Mouse (Mus musculus) left cerebral cortex, adult 9 months (tissue): Measurements from ENCODE around the gene Psmc3.
A peak's percentile ranks its signal among the peaks of the same experiment; 100 is the strongest.
"Not testable (repeated sequence)": the region's sequence is repeated elsewhere in the genome, so short reads cannot be mapped to it uniquely, and the experiment has no call there.

Experiments
- DNase-seq, 2 experiments: peaks; one replicate each; pipeline ENCODE4 v3.0.0; 2022; ENCODE audit warnings: low spot score in 2 of 2

Psmc3 gene

GRCm38 (mm10) chr2:91053934-91054382, at the start of gene Psmc3:
Gene Psmc3 (plus strand): TSS chr2:91054009.
- peak; percentile 88 to 95 for DNase-seq

DNA sequence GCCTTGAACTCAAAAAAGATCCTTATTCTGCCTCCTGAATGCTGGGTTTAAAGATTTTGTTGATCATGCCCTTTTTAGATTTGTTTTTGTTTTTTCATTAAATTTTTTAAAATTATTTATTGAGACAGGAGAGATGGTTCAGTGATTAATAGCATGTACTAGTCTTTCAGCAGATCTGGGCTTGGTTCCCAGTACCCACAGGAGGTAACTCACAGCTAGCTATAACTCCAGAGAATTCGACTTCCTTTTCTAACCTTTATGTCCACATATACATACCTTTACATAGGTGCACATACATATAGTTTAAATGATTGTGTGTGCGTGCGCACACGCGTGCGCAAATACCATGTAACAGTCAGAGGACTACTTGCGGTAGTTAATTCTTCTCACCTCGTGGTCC, 45.3 kb upstream of the Psmc3 start:
- no peak for DNase-seq

- no peak for DNase-seq
These were observed 39.9 kb upstream of the Psmc3 start for GRCm38 (mm10) chr2:91013881-91014280.

- no peak for DNase-seq
These were observed 38.4 kb upstream of the Psmc3 start for GRCm38 (mm10) chr2:91015386-91015785.

- peak in 1 of 2 experiments; percentile 36 for DNase-seq
These were observed 35.6 kb upstream of the Psmc3 start for GRCm38 (mm10) chr2:91018061-91018788.

- no peak for DNase-seq
These were observed 33.9 kb upstream of the Psmc3 start for GRCm38 (mm10) chr2:91019911-91020310.

GRCm38 (mm10) chr2:91022266-91022665, 31.5 kb upstream of the Psmc3 start:
- not testable (repeated sequence) for DNase-seq

DNA sequence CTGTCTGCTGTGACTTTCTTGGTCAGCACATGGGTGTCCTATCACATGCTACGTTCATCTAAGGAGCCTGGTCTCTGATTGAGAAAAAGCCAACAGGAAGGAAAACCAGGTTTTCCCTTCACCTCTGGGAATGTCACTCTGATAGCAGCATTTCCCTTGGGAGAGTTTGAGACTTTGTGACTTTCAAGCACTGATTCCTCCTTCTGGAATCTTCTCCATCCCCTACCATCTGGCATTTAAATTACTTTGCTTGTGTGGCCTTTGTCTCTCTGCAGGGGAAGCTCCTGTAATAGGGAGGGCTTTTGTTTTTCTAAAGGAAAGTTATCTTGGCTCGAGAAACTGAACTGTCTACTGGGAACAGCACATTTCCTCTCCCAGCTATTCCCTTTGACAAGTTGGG, 30.7 kb upstream of the Psmc3 start:
- DNase-seq: no peak

GRCm38 (mm10) chr2:91023956-91024355, 29.9 kb upstream of the Psmc3 start:
- DNase-seq: no peak

GRCm38 (mm10) chr2:91025081-91025516, 28.7 kb upstream of the Psmc3 start:
- peak; percentile 42 to 47 for DNase-seq

GRCm38 (mm10) chr2:91026491-91026890, 27.3 kb upstream of the Psmc3 start:
- DNase-seq: no peak

GRCm38 (mm10) chr2:91027391-91028214, 26.2 kb upstream of the Psmc3 start:
- no peak for DNase-seq

DNA sequence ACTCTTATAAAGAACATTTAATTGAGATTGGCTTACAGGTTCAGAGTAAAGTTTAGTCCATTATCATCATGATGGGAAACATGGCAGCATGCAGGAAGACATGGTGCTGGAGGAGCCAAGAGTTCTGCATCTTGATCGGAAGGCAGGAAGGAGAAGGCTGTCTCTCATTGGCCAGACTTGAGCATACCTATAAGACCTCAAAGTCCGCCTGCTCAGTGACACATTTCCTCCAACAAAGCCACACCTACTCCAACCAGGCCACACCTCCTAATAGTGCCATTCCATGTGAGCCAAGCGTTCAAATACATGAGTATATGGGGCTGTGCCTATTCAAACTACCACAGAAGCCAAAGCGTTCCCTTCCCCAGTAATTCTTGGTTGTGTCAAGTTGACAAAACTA, 22.6 kb upstream of the Psmc3 start:
- no peak for DNase-seq

- no peak for DNase-seq
These were observed 20.8 kb upstream of the Psmc3 start for GRCm38 (mm10) chr2:91033000-91033399.

DNA sequence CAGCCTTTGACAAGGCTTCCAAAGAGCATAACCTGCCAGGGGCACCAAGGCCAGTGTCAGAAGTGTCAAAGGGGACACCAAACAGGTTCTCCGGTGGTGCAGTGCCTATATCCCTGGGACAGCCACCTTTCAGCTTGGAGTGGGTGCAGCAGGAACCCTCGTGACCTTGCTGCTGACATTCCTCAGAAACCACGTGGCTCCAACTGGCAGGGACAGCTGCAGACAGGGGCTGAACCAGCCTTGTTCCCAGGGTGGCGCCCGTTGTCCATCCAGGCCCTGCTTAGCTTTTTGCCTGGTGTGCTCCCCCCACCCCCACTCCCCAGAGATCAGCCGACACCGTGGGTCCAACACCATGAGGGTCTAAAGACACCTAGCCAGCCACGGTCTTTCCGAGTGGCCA, 18.4 kb upstream of the Psmc3 start, which contains the start of gene Rapsn:
Gene Rapsn (plus strand): TSS at position 236 of the 400 bp plus-strand sequence.
- no peak for DNase-seq

- DNase-seq: no peak
These were observed 12.0 kb upstream of the Psmc3 start for GRCm38 (mm10) chr2:91041786-91042185.

GRCm38 (mm10) chr2:91042651-91043398, 11.0 kb upstream of the Psmc3 start:
- DNase-seq: no peak

- no peak for DNase-seq
These were observed 9.1 kb upstream of the Psmc3 start for GRCm38 (mm10) chr2:91044727-91045126.

- DNase-seq: not testable (repeated sequence)
These were observed 8.0 kb upstream of the Psmc3 start for GRCm38 (mm10) chr2:91045805-91046204.

DNA sequence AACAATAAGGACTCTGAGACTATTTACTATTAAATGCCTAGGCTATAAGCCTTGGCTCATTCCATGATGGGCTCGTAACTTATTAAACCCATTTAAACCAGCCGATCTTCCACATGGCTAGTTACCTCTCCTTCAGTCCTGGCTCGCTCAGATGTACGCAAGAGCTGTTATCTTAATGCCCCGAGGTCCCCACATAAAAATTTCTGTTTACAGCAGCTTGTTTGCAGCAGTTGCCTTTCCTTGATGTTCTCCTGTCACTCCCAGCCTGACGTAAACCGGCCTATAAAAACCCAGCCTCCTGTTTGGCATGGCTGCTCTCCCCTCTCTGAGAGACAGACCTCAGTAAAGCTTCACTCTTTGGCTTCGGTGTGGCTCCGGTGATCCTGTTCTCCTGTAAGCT, 6.5 kb upstream of the Psmc3 start:
- no peak for DNase-seq

DNA sequence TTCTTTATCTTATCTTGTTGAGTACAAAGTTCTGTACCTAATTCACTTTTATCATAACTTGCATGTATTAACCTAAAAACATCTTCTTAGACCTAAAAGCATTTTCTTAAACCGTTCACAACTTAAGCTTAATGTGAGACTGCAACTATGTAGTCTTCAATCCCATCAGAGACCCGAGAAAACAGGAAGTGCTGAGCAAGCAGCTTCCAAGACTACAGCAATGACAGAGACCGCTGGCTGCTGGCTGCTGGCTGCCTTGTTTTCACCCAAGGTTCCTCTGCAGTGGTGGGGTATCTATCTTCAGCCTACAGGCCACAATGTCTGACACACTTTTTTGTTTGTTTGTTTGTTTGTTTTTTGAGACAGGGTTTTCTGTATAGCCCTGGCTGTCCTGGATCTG, 1.9 kb upstream of the Psmc3 start:
- DNase-seq: no peak

DNA sequence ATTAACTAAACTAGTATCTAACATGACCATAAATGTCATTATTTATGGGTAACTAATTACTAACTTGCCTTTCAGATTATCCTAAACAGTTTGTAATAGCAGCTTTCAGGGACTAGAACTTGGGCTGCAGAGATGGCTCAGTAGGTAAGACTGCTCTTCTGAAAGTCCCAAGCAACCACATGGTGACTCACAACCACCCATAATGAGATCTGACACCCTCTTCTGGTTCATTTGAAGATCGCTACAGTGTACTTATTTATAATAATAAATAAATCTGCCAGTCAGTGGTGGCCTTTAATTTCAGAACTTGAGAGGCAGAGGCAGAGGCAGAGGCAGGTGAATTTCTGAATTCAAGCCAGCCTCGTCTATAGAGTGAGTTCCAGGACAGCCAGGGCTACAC, 1.1 kb upstream of the Psmc3 start:
- DNase-seq: no peak
